Mouse (Mus musculus) cerebellum, adult 2 months (tissue): ENCODE measurements around the gene Mrpl53. TPM values are rescaled to one million over a fixed set of nuclear protein-coding genes. Genes with fewer than 3 reads are reported as not detected.
A peak's percentile ranks its signal among the peaks of the same experiment; 100 is the strongest.

Experiments used
- DNase-seq, 2 experiments: peaks; one replicate each; pipeline ENCODE4 v3.0.0; 2021
- H3K27ac ChIP-seq: fragments of 200-500 bp; 2 replicates; pipeline ENCODE4 v1.5.1; 2012; ENCODE audit warnings: low read length, control low read depth, inconsistent platforms; ENCODE audit not compliant: insufficient read depth
- H3K27me3 ChIP-seq: fragments of 200-500 bp; 2 replicates; pipeline ENCODE4 v1.6.1; 2012; ENCODE audit warnings: inconsistent platforms, mild to moderate bottlenecking, low read length, moderate library complexity; ENCODE audit not compliant: control insufficient read depth, insufficient read depth
- H3K4me1 ChIP-seq: fragments of 200-500 bp; 2 replicates; pipeline ENCODE4 v1.6.1; 2011; ENCODE audit warnings: low read length; ENCODE audit not compliant: control insufficient read depth, insufficient read depth
- H3K4me3 ChIP-seq: fragments of 200-500 bp; replicated peaks from 2 replicates; pipeline ENCODE3; 2011; ENCODE audit warnings: mild to moderate bottlenecking, low read depth, low read length, control low read depth; ENCODE audit not compliant: insufficient read depth
- CTCF ChIP-seq: fragments of 200-500 bp; IDR thresholded peaks from 2 replicates; pipeline ENCODE4 v1.5.1; 2011; ENCODE audit warnings: low read depth, mild to moderate bottlenecking, control low read depth, low read length, moderate library complexity, borderline replicate concordance; ENCODE audit not compliant: insufficient read depth
- POLR2A ChIP-seq: fragments of 200-500 bp; IDR thresholded peaks from 2 replicates; pipeline ENCODE4 v1.6.1; 2011; ENCODE audit warnings: low read length, control low read depth, borderline replicate concordance; ENCODE audit not compliant: insufficient read depth
- WGBS: fragments of 180-500 bp; shearing (Covaris S2); methylation state at CpG from one replicate; pipeline ENCODE4 v1.1.7; 2018; 5-methylcytosine and 5-hydroxymethylcytosine counted together
- polyA plus RNA-seq: library from polyadenylated mRNA; depleted of rRNA; stranded (reverse); fragments of >200 nt; gene quantifications from 2 replicates; pipeline ENCODE4 v1.2.3, GENCODE M21; 2012; rRNA removed

The Mrpl53 gene
- 109 and 114 TPM in 2 replicates for polyA plus RNA-seq

DNA sequence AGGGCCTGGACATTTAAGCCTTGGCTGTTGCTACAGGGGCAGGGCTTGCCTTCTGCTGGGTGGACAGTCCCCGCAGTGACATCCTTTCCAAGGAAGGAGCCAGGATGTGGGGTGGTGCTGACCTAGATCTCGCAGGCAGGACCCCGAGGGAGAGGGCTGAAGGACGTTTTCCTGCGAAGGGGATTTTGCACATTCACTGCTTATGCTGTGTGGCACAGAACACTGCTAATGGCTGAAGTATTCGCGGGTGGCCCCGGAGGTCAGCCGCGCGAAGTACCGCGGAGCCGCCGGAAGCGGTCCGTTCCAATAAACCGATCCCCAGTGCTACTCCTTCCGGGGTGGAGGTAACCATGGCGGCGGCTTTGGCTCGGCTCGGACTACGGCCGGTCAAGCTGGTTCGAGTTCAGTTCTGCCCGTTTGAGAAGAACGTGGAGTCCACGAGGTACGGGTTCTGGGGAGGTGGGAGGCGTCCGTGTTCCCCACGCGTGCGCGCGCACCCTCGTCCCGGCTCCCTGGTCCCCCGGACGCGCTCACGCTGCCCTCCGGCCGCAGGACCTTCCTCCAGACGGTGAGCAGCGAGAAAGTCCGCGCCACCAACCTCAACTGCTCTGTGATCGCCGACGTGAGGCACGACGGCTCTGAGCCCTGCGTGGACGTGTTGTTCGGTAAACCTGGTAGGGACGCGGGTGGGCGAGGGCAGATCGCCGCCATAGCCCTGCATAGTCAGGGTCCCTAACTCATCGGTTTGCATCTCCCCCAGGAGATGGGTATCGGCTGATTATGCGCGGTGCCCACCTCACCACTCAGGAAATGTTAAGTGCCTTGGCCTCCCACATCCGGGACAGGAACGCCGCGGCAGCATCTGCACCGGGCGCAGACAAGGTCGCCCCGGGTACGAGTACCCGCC is at the start of gene Mrpl53:
Gene Mrpl53 (plus strand): TSS at position 279 of the 907 bp plus-strand sequence.
- Histone ChIP-seq H3K27ac (peak within 1 kb of the TSS; percentile 83), H3K27me3 (no peaks in the 10 kb centered on the region), H3K4me1 (peaks cover 6% of the 10 kb centered on the region; the same call in 1 of the 2 replicates), H3K4me3 (peak within 1 kb of the TSS; percentile 79)
- WGBS, result under 1% methylated on average over 76 of the region's 76 CpGs
- TF ChIP-seq CTCF (no peak; the same call in 1 of the 2 replicates), POLR2A (peak; percentile 94)
- peak; percentile 84 to 89 for DNase-seq

DNA sequence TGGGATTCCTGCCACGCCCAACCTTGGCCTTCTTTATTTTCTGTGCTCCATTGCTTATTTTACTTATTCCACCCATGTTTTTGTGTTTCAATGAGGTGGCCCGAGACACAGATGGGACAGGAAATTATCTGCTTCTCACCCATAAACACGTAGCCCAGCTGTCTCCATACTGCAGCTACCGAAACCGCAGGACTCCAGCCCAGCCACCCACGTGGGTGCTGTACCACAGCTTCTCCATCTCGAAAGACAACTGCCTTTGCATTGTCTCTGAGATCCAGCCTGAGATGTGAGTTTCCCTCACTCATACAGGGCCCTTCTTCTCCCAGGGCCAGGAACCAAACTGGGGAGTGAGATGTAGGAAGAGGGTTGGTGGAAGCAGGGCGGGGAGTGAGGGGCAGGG is 42.8 kb upstream of the Mrpl53 start:
- WGBS, result 37% methylated on average over 8 of the region's 8 CpGs

DNA sequence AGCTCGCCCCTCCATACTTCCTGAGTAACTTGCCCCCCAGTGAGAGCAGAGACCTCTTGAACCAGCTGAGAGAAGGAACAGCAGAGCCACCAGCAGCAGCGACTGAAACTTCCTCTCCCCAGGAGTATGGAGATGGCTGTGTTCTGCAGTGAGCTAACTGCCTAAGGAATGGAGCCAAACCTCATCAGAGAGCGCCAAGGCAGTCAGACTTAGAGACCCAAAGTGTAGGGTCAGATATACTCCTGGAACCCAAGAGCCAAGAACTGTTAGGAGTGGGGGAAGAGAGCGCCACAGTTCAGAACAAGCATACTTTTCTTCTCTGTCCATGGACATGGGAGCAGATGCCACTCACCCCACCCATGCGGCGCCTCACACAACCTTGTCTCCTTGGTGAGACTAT is 42.4 kb upstream of the Mrpl53 start:
- Histone ChIP-seq H3K4me1 (no peaks in the 10 kb centered on the region), H3K27ac (no peak overlapping the region), H3K4me3 (no peak overlapping the region), H3K27me3 (peaks cover 14% of the 10 kb centered on the region; the same call in 1 of the 2 replicates)
- no peak for DNase-seq
- 28% methylated on average over 6 of the region's 6 CpGs for WGBS
- TF ChIP-seq POLR2A (no peak), CTCF (no peak)

More for the DNA sequence above, 42.8 kb upstream of the Mrpl53 start:
- Histone ChIP-seq H3K27me3 (peaks cover 13% of the 10 kb centered on the region; the same call in 1 of the 2 replicates), H3K27ac (no peak overlapping the region), H3K4me3 (no peak overlapping the region), H3K4me1 (no peaks in the 10 kb centered on the region)
- TF ChIP-seq POLR2A (no peak), CTCF (no peak)
- DNase-seq, result no peak

DNA sequence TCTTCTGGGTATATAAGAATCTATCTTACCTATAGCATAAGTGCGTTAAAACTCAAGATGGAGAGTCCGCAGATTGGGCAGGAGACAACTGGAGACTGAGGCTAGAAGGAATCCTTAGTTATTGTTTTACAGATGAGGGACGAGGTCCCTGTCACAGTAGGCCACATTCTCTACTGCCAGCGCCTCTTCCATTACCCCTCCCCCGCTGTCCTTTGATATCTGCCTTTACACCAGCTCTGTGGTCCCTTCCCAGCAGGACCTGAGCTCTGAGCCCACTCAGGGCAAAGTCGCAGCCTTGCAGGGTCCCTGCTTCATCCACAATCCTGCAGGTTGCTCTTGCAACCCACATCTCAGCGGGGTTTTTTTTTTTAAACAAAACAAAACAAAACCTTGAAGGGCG is 40.6 kb upstream of the Mrpl53 start:
- Histone ChIP-seq H3K27me3 (peaks cover 14% of the 10 kb centered on the region; the same call in 1 of the 2 replicates), H3K27ac (no peak overlapping the region), H3K4me3 (no peak overlapping the region), H3K4me1 (no peaks in the 10 kb centered on the region)
- no peak for TF ChIP-seq POLR2A
- no peak for TF ChIP-seq CTCF
- WGBS, result 14% methylated on average over 8 of the region's 8 CpGs
- no peak for DNase-seq

DNA sequence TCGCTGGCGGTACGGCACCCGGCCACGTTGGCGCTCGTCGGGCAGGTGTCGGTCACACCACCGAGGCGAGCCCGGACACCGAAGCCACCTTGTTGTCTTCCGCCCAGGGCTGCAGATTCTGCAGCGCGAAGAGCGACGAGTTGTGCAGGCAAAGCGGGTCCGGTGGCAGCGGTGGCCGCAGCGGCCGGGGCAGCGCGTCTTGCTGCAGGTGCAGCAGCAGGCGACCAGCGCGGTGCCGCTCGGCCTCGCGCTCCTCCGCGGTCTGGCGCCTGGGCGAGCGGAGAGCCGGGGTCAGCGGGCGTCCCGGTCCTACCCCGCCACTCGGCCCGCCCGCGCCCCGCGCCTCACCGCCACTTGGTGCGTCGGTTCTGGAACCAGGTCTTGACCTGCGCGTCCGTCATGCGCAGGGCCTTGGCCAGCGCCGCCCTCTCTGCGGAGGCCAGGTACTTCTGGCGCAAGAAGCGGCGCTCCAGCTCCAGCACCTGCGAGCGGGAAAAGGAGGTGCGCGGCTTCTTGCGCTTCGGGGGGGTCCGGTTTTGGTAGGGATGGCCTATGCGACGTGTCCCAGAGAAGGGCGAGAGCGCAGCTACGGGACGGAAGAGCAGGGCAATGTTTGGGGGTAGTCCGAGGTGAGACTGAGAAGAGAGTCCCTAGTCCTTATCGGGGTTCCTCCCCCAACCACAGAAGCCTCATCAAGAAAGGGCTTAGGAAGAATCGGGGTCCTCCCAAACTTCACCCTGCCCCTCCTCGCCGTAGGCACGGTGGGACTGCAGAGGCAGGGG is 39.9 kb upstream of the Mrpl53 start:
- Histone ChIP-seq H3K4me1 (no peaks in the 10 kb centered on the region), H3K27me3 (peaks cover 13% of the 10 kb centered on the region; the same call in 1 of the 2 replicates), H3K27ac (no peak overlapping the region), H3K4me3 (no peak overlapping the region)
- TF ChIP-seq CTCF (no peak), POLR2A (no peak)
- peak in 1 of 2 experiments; percentile 32 for DNase-seq
- WGBS, result under 1% methylated on average over 81 of the region's 81 CpGs

DNA sequence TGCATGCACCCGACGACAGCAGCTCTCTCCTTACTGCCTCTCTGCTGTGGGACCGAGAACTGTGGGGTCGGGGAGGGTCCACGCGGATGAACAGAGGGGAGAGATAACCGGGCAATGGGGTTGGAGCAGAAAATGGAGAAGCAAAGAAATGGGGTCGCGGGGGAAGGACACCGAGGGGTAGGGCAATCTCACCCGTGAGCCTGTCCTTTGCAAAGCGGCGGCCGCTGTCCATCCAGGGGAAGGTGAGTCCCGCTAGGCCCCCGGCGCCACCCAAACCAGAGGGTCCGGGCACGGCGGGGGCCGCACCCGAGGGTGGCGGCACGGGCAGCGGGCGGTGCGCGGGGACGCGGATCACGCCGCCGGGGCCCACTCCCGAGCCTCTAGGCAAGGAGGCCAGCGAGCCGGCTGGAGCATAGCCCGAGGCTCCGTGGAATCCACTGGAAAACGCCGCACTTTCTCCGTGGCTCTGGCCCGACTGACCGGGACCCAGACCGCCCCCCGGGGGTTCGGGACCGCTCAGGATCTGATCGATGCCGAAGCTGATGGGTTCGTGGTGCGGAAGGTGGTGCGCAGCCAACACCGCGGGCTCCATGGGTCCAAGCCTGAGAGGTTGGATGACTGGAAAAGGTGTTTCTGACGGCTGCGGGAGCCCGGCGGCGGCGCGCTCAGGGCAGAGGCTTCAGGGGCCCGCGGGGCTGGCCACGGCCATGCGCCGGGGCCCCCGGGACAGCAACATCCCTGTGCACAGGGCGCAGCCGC is 39.2 kb upstream of the Mrpl53 start:
- H3K27me3 ChIP-seq, result peaks cover 13% of the 10 kb centered on the region; the same call in 1 of the 2 replicates
- H3K4me3 ChIP-seq, result no peak overlapping the region
- H3K4me1 ChIP-seq, result no peaks in the 10 kb centered on the region
- H3K27ac ChIP-seq, result no peak overlapping the region
- TF ChIP-seq POLR2A (no peak), CTCF (no peak)
- WGBS, result under 1% methylated on average over 64 of the region's 69 CpGs
- peak in 1 of 2 experiments; percentile 41 for DNase-seq

DNA sequence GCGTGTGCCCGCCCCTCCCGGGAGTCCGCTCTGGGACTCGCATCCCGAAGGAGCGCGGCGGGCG is 38.8 kb upstream of the Mrpl53 start, which contains the start of gene Tlx2:
Gene Tlx2 (minus strand): TSS at position 47 of the 64 bp plus-strand sequence.
- peaks cover 13% of the 10 kb centered on the region; the same call in 1 of the 2 replicates for H3K27me3 ChIP-seq
- under 1% methylated on average over 10 of the region's 10 CpGs for WGBS
- no peak within 1 kb of the TSS for H3K4me3 ChIP-seq

More for the DNA sequence above, 38.8 kb upstream of the Mrpl53 start, which contains the start of gene Tlx2:
- Histone ChIP-seq H3K4me1 (no peaks in the 10 kb centered on the region), H3K27ac (no peak within 1 kb of the TSS)
- DNase-seq, result peak in 1 of 2 experiments; percentile 27
- TF ChIP-seq CTCF, result no peak
- no peak for TF ChIP-seq POLR2A
